Comparison of ENCODE assay signal across 10 mouse cellular contexts in genomic region chr19:5937836-5938406, GRCm38 (mm10). TPM values are rescaled to one million over a fixed set of nuclear protein-coding genes. Genes with fewer than 3 reads are reported as not detected.
A peak's percentile ranks its signal among the peaks of the same experiment; 100 is the strongest.
DNase-seq lines count a peak whose midpoint lies in the region; ATAC-seq and TF ChIP-seq lines count a peak whose summit lies in the region.
"Had no signal": no experiment of that assay in that cellular context is flagged by ENCODE, and none has a peak within 500 bp of the region (broad histone marks: within the 10 kb centered on the region; RNA-seq: fewer than 3 reads in every experiment).

No protein-coding gene starts in this region.

- peaks cover 53% of the 10 kb centered on the region for H3K4me1 ChIP-seq in heart, embryonic 15.5 days (replicated peaks)
- H3K4me1 ChIP-seq in lung, postnatal 0 days (ENCODE audit: insufficient read depth, low read depth, low read length): peaks cover 25% of the 10 kb centered on the region

- peak overlapping the region; percentile 49 for H3K4me2 ChIP-seq in heart, embryonic 15.5 days
- no peak overlapping the region; the same call in 1 of the 2 replicates for H3K4me2 ChIP-seq in lung, postnatal 0 days (replicated peaks; ENCODE audit: low read depth, low read length)
- H3K4me2 ChIP-seq: limb, embryonic 12.5 days had no signal

- H3K9me3 ChIP-seq in heart, embryonic 15.5 days (replicated peaks): no peaks in the 10 kb centered on the region
- no peaks in the 10 kb centered on the region for H3K9me3 ChIP-seq in lung, postnatal 0 days (ENCODE audit: low read length)
- H3K9me3 ChIP-seq: limb, embryonic 12.5 days had no signal

- no peaks in the 10 kb centered on the region for H3K27me3 ChIP-seq in heart, embryonic 15.5 days
- no peaks in the 10 kb centered on the region for H3K27me3 ChIP-seq in lung, postnatal 0 days (replicated peaks; ENCODE audit: insufficient read depth, low read length)

- H3K36me3 ChIP-seq in heart, embryonic 15.5 days: peaks cover 15% of the 10 kb centered on the region; the same call in 1 of the 2 replicates
- H3K36me3 ChIP-seq in lung, postnatal 0 days (ENCODE audit: insufficient read depth, low read length): no peaks in the 10 kb centered on the region

- 8% methylated on average over 14 of the region's 14 CpGs for WGBS in heart, embryonic 15.5 days
- 8% methylated on average over 14 of the region's 14 CpGs for WGBS in lung, postnatal 0 days

- H3K27ac ChIP-seq in heart, embryonic 15.5 days: peak overlapping the region; percentile 62
- H3K27ac ChIP-seq in lung, postnatal 0 days (ENCODE audit: low read length): peak overlapping the region; percentile 68
- H3K27ac ChIP-seq: limb, embryonic 12.5 days had no signal

- TF ChIP-seq EP300 in lung, postnatal 0 days (IDR thresholded peaks at IDR 0.05): no peak

- DNase-seq in adrenal gland, postnatal 10 days: peak; percentile 27
- no peak for DNase-seq in adrenal gland, adult (ENCODE audit: inconsistent age in 2 of 2, low spot score in 1 of 2)
- peak; percentile 25 for DNase-seq in brain, adult 2 months (ENCODE audit: low read depth, low spot score)
- no peak for DNase-seq in lung, postnatal 0 days (ENCODE audit: low spot score)
- DNase-seq in adrenal gland, adult 2 months: no peak
- DNase-seq in urinary bladder, postnatal 14 days (ENCODE audit: low spot score): no peak
- DNase-seq: right cerebral cortex, postnatal 25 days had no signal

- no peak for TF ChIP-seq CTCF in lung, postnatal 0 days (IDR thresholded peaks at IDR 0.05)

- H3K9ac ChIP-seq in heart, embryonic 15.5 days: 0 out of 2 replicates have a peak overlapping the region, but pooled peaks have one; percentile 14
- H3K9ac ChIP-seq in lung, postnatal 0 days (replicated peaks; ENCODE audit: low read depth): no peak overlapping the region
- H3K9ac ChIP-seq: limb, embryonic 12.5 days had no signal

- ATAC-seq in heart, embryonic 15.5 days (replicated peaks; ENCODE audit: insufficient number of reproducible peaks, insufficient read depth, low FRiP score, low read depth): no peak
- ATAC-seq in lung, postnatal 0 days: peak; percentile 39
- ATAC-seq in activated CD4-positive, CD25-positive, alpha-beta regulatory T cell, adult 4 months: no peak

- no peak overlapping the region for H3K4me3 ChIP-seq in heart, embryonic 15.5 days
- H3K4me3 ChIP-seq in lung, postnatal 0 days (ENCODE audit: low read depth, low read length): no peak overlapping the region
- H3K4me3 ChIP-seq: limb, embryonic 12.5 days had no signal

RNA-seq across cellular contexts. Expression of gene Cdc42ep2, which starts 13.3 kb away (rescaled TPM):
- 10 to 100 TPM; 10.8 to 11.2 TPM for total RNA-seq in adrenal gland, postnatal 10 days (2021)
- polyA plus RNA-seq in heart, embryonic 15.5 days (2015; fragmentation: Nextera tagmentation; extraction: Ambion mirVana): 10.4 and 13.0 TPM in 2 replicates
- polyA plus RNA-seq in lung, postnatal 0 days (2015; fragmentation: Nextera tagmentation; extraction: Ambion mirVana): 21.3 and 23.2 TPM in 2 replicates
- polyA plus RNA-seq in activated CD4-positive, CD25-positive, alpha-beta regulatory T cell, adult 4 months (2017; shearing (Covaris generic)): under 1 TPM in 1 of 2 experiments, not detected in 1; 0.25 TPM
- total RNA-seq in adrenal gland, adult 2 months (2021): 1 to 10 TPM; 5.5 to 8.0 TPM
- 5.6 and 5.9 TPM in 2 replicates for polyA plus RNA-seq in adrenal gland, adult 2 months (2012; rRNA removed)

RNA-seq across cellular contexts. Expression of gene Dpf2, which starts 25.1 kb away (rescaled TPM):
- total RNA-seq in adrenal gland, postnatal 10 days (2021): 100 to 1,000 TPM; 105 to 119 TPM
- polyA plus RNA-seq in heart, embryonic 15.5 days (2015; fragmentation: Nextera tagmentation; extraction: Ambion mirVana): 81.9 and 106 TPM in 2 replicates
- polyA plus RNA-seq in lung, postnatal 0 days (2015; fragmentation: Nextera tagmentation; extraction: Ambion mirVana): 77.7 and 78.0 TPM in 2 replicates
- polyA plus RNA-seq in activated CD4-positive, CD25-positive, alpha-beta regulatory T cell, adult 4 months (2017; shearing (Covaris generic)): 100 to 1,000 TPM; 123 to 178 TPM
- total RNA-seq in adrenal gland, adult 2 months (2021): 100 to 1,000 TPM in 1 of 2 experiments, 10 to 100 TPM in 1; 90.6 to 125 TPM
- polyA plus RNA-seq in adrenal gland, adult 2 months (2012; rRNA removed): 51.7 and 56.3 TPM in 2 replicates

RNA-seq across cellular contexts. Expression of gene Pola2, which starts 26.1 kb away (rescaled TPM):
- total RNA-seq in adrenal gland, postnatal 10 days (2021): 10 to 100 TPM; 21.3 to 28.0 TPM
- polyA plus RNA-seq in heart, embryonic 15.5 days (2015; fragmentation: Nextera tagmentation; extraction: Ambion mirVana): 35.8 and 48.9 TPM in 2 replicates
- 16.6 and 20.7 TPM in 2 replicates for polyA plus RNA-seq in lung, postnatal 0 days (2015; fragmentation: Nextera tagmentation; extraction: Ambion mirVana)
- 10 to 100 TPM; 16.5 to 17.5 TPM for polyA plus RNA-seq in activated CD4-positive, CD25-positive, alpha-beta regulatory T cell, adult 4 months (2017; shearing (Covaris generic))
- total RNA-seq in adrenal gland, adult 2 months (2021): 10 to 100 TPM; 15.9 to 20.4 TPM
- 36.0 and 41.0 TPM in 2 replicates for polyA plus RNA-seq in adrenal gland, adult 2 months (2012; rRNA removed)

RNA-seq across cellular contexts. Expression of gene Tigd3, which starts 44.0 kb away (rescaled TPM):
- 1 to 10 TPM; 1.6 to 1.9 TPM for total RNA-seq in adrenal gland, postnatal 10 days (2021)
- polyA plus RNA-seq in heart, embryonic 15.5 days (2015; fragmentation: Nextera tagmentation; extraction: Ambion mirVana): 1.2 and 2.0 TPM in 2 replicates
- 1.3 and 1.5 TPM in 2 replicates for polyA plus RNA-seq in lung, postnatal 0 days (2015; fragmentation: Nextera tagmentation; extraction: Ambion mirVana)
- polyA plus RNA-seq in activated CD4-positive, CD25-positive, alpha-beta regulatory T cell, adult 4 months (2017; shearing (Covaris generic)): under 1 TPM; 0.29 to 0.58 TPM
- total RNA-seq in adrenal gland, adult 2 months (2021): 1 to 10 TPM; 1.0 to 1.1 TPM
- 0.48 and 0.53 TPM in 2 replicates for polyA plus RNA-seq in adrenal gland, adult 2 months (2012; rRNA removed)

RNA-seq across cellular contexts. Expression of gene Slc22a20, which starts 48.0 kb away (rescaled TPM):
- total RNA-seq in adrenal gland, postnatal 10 days (2021): not detected
- not detected in 2 replicates for polyA plus RNA-seq in heart, embryonic 15.5 days (2015; fragmentation: Nextera tagmentation; extraction: Ambion mirVana)
- not detected in 2 replicates for polyA plus RNA-seq in lung, postnatal 0 days (2015; fragmentation: Nextera tagmentation; extraction: Ambion mirVana)
- not detected for polyA plus RNA-seq in activated CD4-positive, CD25-positive, alpha-beta regulatory T cell, adult 4 months (2017; shearing (Covaris generic))
- total RNA-seq in adrenal gland, adult 2 months (2021): not detected
- not detected in 2 replicates for polyA plus RNA-seq in adrenal gland, adult 2 months (2012; rRNA removed)
- polyA plus RNA-seq: limb, embryonic 12.5 days had no signal

Comparison
In these comparisons a context has a peak if more than half of its experiments do, and no peak if none do; other contexts are left out.
1. DNase-seq: peak in adrenal gland, postnatal 10 days (single experiment) and brain, adult 2 months (single experiment); none in adrenal gland, adult (0 of 2), lung, postnatal 0 days (single experiment), adrenal gland, adult 2 months (single experiment) and urinary bladder, postnatal 14 days (single experiment).